Mouse (Mus musculus) cortical plate, adult 2 months (tissue): ENCODE measurements around the gene Lemd1. TPM values are rescaled to one million over a fixed set of nuclear protein-coding genes. Genes with fewer than 3 reads are reported as not detected.
"Not testable (repeated sequence)": the region's sequence is repeated elsewhere in the genome, so short reads cannot be mapped to it uniquely, and the experiment has no call there.

Source experiments
- H3K27ac ChIP-seq: fragments of 200-500 bp; 2 replicates; pipeline ENCODE4 v1.5.1; 2012; ENCODE audit warnings: low read length, control low read depth, inconsistent platforms; ENCODE audit not compliant: insufficient read depth
- H3K4me1 ChIP-seq: fragments of 200-500 bp; 2 replicates; pipeline ENCODE4 v1.6.1; 2011; ENCODE audit warnings: low read length; ENCODE audit not compliant: control insufficient read depth, insufficient read depth
- H3K4me3 ChIP-seq: fragments of 200-500 bp; 2 replicates; pipeline ENCODE4 v1.5.1; 2011; ENCODE audit warnings: mild to moderate bottlenecking, low read length, control low read depth; ENCODE audit not compliant: insufficient read depth
- CTCF ChIP-seq: fragments of 200-500 bp; IDR thresholded peaks from 2 replicates; pipeline ENCODE4 v1.5.1; 2011; ENCODE audit warnings: mild to moderate bottlenecking, control low read depth, low read length; ENCODE audit not compliant: insufficient read depth; ENCODE audit errors: extremely low read depth
- POLR2A ChIP-seq: fragments of 200-500 bp; IDR thresholded peaks from 2 replicates; pipeline ENCODE4 v1.6.1; 2011; ENCODE audit warnings: mild to moderate bottlenecking, low read length, control low read depth; ENCODE audit not compliant: insufficient read depth; ENCODE audit errors: extremely low read depth
- polyA plus RNA-seq: library from polyadenylated mRNA; depleted of rRNA; stranded (reverse); fragments of >200 nt; gene quantifications from 2 replicates; pipeline ENCODE4 v1.2.3, GENCODE M21; 2012

Gene Lemd1
- polyA plus RNA-seq, 1 experiment: 7.5 TPM

GRCm38 (mm10) chr1:132153086-132153690, 38.0 kb upstream of the Lemd1 start:
- TF ChIP-seq CTCF: no peak
- TF ChIP-seq POLR2A: no peak
- H3K27ac ChIP-seq: no peak overlapping the region
- H3K4me1 ChIP-seq: no peaks in the 10 kb centered on the region
- no peak overlapping the region for H3K4me3 ChIP-seq

GRCm38 (mm10) chr1:132153691-132154090, 37.5 kb upstream of the Lemd1 start:
- Histone ChIP-seq H3K27ac (no peak overlapping the region), H3K4me3 (no peak overlapping the region), H3K4me1 (no peaks in the 10 kb centered on the region)
- no peak for TF ChIP-seq POLR2A
- TF ChIP-seq CTCF: no peak

GRCm38 (mm10) chr1:132155737-132156136, 35.5 kb upstream of the Lemd1 start:
- Histone ChIP-seq H3K4me3 (no peak overlapping the region), H3K4me1 (no peaks in the 10 kb centered on the region), H3K27ac (no peak overlapping the region)
- TF ChIP-seq POLR2A (no peak), CTCF (peak; percentile 95)

GRCm38 (mm10) chr1:132157016-132157781, 34.0 kb upstream of the Lemd1 start:
- TF ChIP-seq POLR2A: no peak
- peak; percentile 96 for TF ChIP-seq CTCF
- Histone ChIP-seq H3K4me1 (no peaks in the 10 kb centered on the region), H3K27ac (no peak overlapping the region)

GRCm38 (mm10) chr1:132157808-132158207, 33.4 kb upstream of the Lemd1 start:
- no peak overlapping the region for H3K27ac ChIP-seq
- TF ChIP-seq POLR2A (no peak), CTCF (no peak)
- H3K4me3 ChIP-seq: no peak overlapping the region
- H3K4me1 ChIP-seq: no peaks in the 10 kb centered on the region

More at GRCm38 (mm10) chr1:132157016-132157781, 34.0 kb upstream of the Lemd1 start:
- H3K4me3 ChIP-seq: no peak overlapping the region

GRCm38 (mm10) chr1:132158741-132159140, 32.5 kb upstream of the Lemd1 start:
- TF ChIP-seq CTCF (no peak), POLR2A (no peak)

GRCm38 (mm10) chr1:132159681-132160080, 31.6 kb upstream of the Lemd1 start:
- Histone ChIP-seq H3K27ac (no peak overlapping the region), H3K4me3 (no peak overlapping the region), H3K4me1 (no peaks in the 10 kb centered on the region)
- TF ChIP-seq POLR2A (no peak), CTCF (no peak)

More at GRCm38 (mm10) chr1:132158741-132159140, 32.5 kb upstream of the Lemd1 start:
- no peaks in the 10 kb centered on the region for H3K4me1 ChIP-seq
- no peak overlapping the region for H3K4me3 ChIP-seq
- H3K27ac ChIP-seq: no peak overlapping the region

GRCm38 (mm10) chr1:132161211-132161880, 29.9 kb upstream of the Lemd1 start:
- H3K27ac ChIP-seq: no peak overlapping the region
- H3K4me1 ChIP-seq: no peaks in the 10 kb centered on the region
- H3K4me3 ChIP-seq: no peak overlapping the region
- TF ChIP-seq CTCF: no peak
- TF ChIP-seq POLR2A: no peak

- not testable (repeated sequence) for H3K4me3 ChIP-seq, H3K4me1 ChIP-seq, H3K27ac ChIP-seq
- TF ChIP-seq CTCF: peak; percentile 25; the same call in 1 of the 2 replicates
These were observed 28.6 kb upstream of the Lemd1 start for GRCm38 (mm10) chr1:132162618-132163017.

GRCm38 (mm10) chr1:132164780-132165518, 26.3 kb upstream of the Lemd1 start:
- H3K27ac ChIP-seq: no peak overlapping the region
- TF ChIP-seq POLR2A (no peak), CTCF (no peak)
- no peaks in the 10 kb centered on the region for H3K4me1 ChIP-seq
- H3K4me3 ChIP-seq: no peak overlapping the region
